Mouse (Mus musculus) brain, embryonic 18.5 days (tissue): Measurements from ENCODE around the gene Igf2bp2.

Source experiments
- DNase-seq: peaks from one replicate; pipeline ENCODE4 v3.0.0-alpha.2; 2012; ENCODE audit warnings: low read depth, low spot score

Igf2bp2 gene

GRCm38 (mm10) chr16:22149076-22149475 lies 14.0 kb downstream of the Igf2bp2 start:
- no peak for DNase-seq

GRCm38 (mm10) chr16:22147131-22147530 lies 16.0 kb downstream of the Igf2bp2 start:
- no peak for DNase-seq

- DNase-seq = no peak
Measured at GRCm38 (mm10) chr16:22146071-22146470, 17.0 kb downstream of the Igf2bp2 start.

GRCm38 (mm10) chr16:22144490-22144889 lies 18.6 kb downstream of the Igf2bp2 start:
- no peak for DNase-seq

- DNase-seq = no peak
Measured at GRCm38 (mm10) chr16:22140861-22141260, 22.2 kb downstream of the Igf2bp2 start.

- no peak for DNase-seq
Measured at GRCm38 (mm10) chr16:22139821-22140220, 23.3 kb downstream of the Igf2bp2 start.

- DNase-seq = no peak
Measured at GRCm38 (mm10) chr16:22136198-22136597, 26.9 kb downstream of the Igf2bp2 start.

- no peak for DNase-seq
Measured at GRCm38 (mm10) chr16:22131321-22131720, 31.8 kb downstream of the Igf2bp2 start.

GRCm38 (mm10) chr16:22129511-22129910 lies 33.6 kb downstream of the Igf2bp2 start:
- no peak for DNase-seq

GRCm38 (mm10) chr16:22128595-22128994 lies 34.5 kb downstream of the Igf2bp2 start:
- DNase-seq = no peak

- no peak for DNase-seq
Measured at GRCm38 (mm10) chr16:22127806-22128205, 35.3 kb downstream of the Igf2bp2 start.

- no peak for DNase-seq
Measured at GRCm38 (mm10) chr16:22126936-22127335, 36.2 kb downstream of the Igf2bp2 start.

GRCm38 (mm10) chr16:22124325-22124918 lies 38.7 kb downstream of the Igf2bp2 start:
- DNase-seq = no peak

GRCm38 (mm10) chr16:22123658-22124057 lies 39.4 kb downstream of the Igf2bp2 start:
- DNase-seq = no peak

GRCm38 (mm10) chr16:22121109-22121508 lies 42.0 kb downstream of the Igf2bp2 start:
- no peak for DNase-seq

- DNase-seq = no peak
Measured at GRCm38 (mm10) chr16:22119524-22119923, 43.6 kb downstream of the Igf2bp2 start.

- no peak for DNase-seq
Measured at GRCm38 (mm10) chr16:22118716-22119501, 44.2 kb downstream of the Igf2bp2 start.

GRCm38 (mm10) chr16:22118151-22118550 lies 44.9 kb downstream of the Igf2bp2 start:
- no peak for DNase-seq

- DNase-seq = no peak
Measured at GRCm38 (mm10) chr16:22116748-22117147, 46.4 kb downstream of the Igf2bp2 start.

GRCm38 (mm10) chr16:22116058-22116457 lies 47.0 kb downstream of the Igf2bp2 start:
- no peak for DNase-seq

GRCm38 (mm10) chr16:22110036-22110435 lies 53.1 kb downstream of the Igf2bp2 start:
- DNase-seq = no peak

- DNase-seq = no peak
Measured at GRCm38 (mm10) chr16:22109159-22109558, 53.9 kb downstream of the Igf2bp2 start.

GRCm38 (mm10) chr16:22107897-22108516 lies 55.1 kb downstream of the Igf2bp2 start:
- DNase-seq = no peak
